Mouse (Mus musculus): Measurements from ENCODE around the gene Gpr37l1. TPM values are rescaled to one million over a fixed set of nuclear protein-coding genes. Genes with fewer than 3 reads are reported as not detected.
A peak's percentile ranks its signal among the peaks of the same experiment; 100 is the strongest.

The Gpr37l1 gene
- polyA plus RNA-seq, 2 experiments: 0.13 TPM; not detected in 1

DNA sequence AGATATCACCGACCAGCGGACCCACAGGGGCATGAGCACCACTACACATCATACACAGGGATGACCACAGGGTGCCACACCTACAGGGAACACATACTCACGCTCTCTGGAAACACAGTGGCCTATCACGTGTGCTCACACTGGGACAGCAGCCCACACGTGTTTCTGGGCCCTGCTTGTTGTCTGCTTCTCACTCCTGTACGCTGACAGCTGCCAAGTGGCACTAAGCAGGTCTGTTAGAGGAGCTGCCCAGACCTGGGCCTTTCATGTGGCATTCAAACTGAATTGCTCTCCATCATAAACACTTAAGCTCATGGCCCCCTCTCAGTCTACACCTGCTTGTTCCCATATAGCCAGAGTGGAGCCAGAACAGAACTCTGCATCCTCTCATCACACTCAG lies 11.2 kb downstream of the Gpr37l1 start:
- H3K27ac ChIP-seq (replicated peaks; ENCODE audit: low read depth, low read length): no peak overlapping the region
- H3K36me3 ChIP-seq (ENCODE audit: control insufficient read depth, insufficient read depth, low read length): peaks cover 24% of the 10 kb centered on the region
- ATAC-seq (ENCODE audit: low FRiP score, low read depth) (no peak), DNase-seq (ENCODE audit: low spot score) (no peak)
- peaks cover 16% of the 10 kb centered on the region for H3K4me1 ChIP-seq (ENCODE audit: control insufficient read depth, insufficient read depth, low read length)
- no peaks in the 10 kb centered on the region for H3K9me3 ChIP-seq (ENCODE audit: control insufficient read depth, low read length)
- TF ChIP-seq POLR2A (IDR thresholded peaks at IDR 0.05; ENCODE audit: borderline replicate concordance, extremely low read depth, insufficient read depth, insufficient read length): no peak
- H3K4me3 ChIP-seq (replicated peaks; ENCODE audit: low read length): no peak overlapping the region
- H3K4me2 ChIP-seq (replicated peaks; ENCODE audit: low read depth, low read length, severe bottlenecking): no peak overlapping the region
- no peaks in the 10 kb centered on the region for H3K27me3 ChIP-seq (ENCODE audit: control insufficient read depth, insufficient read depth, low read length)
- 86% methylated on average over 6 of the region's 6 CpGs for WGBS
- no peak overlapping the region for H3K9ac ChIP-seq (ENCODE audit: low read depth, low read length, severe bottlenecking)

DNA sequence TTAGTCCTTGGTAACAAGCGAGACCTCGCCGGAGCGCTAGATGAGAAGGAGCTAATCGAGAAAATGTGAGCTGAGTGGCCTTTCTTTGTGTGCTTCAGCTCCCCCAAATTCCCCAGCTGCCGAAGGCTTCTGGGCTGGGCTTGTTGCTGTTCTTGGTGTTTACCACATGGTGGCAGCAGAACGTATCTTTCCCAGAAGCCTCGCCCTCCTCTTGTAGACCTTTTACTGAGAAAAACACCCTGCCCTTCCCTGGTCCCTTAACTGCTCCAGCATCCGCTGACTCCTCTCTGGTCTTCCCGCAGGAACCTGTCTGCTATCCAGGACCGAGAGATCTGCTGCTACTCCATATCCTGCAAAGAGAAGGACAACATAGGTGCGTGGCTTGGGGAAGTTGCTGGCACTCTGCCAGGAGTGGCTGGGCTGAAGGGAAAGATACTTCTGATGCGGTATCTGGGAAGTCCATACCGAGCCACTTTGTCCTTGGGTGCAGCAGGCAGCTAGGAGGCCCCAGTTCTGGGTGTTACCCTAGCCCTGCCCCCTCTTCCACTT lies 13.0 kb downstream of the Gpr37l1 start:
- H3K9ac ChIP-seq (ENCODE audit: low read depth, low read length, severe bottlenecking): peak overlapping the region; percentile 52
- WGBS: 1% methylated on average over 14 of the region's 14 CpGs
- peak; percentile 85 for ATAC-seq (ENCODE audit: low FRiP score, low read depth)

DNA sequence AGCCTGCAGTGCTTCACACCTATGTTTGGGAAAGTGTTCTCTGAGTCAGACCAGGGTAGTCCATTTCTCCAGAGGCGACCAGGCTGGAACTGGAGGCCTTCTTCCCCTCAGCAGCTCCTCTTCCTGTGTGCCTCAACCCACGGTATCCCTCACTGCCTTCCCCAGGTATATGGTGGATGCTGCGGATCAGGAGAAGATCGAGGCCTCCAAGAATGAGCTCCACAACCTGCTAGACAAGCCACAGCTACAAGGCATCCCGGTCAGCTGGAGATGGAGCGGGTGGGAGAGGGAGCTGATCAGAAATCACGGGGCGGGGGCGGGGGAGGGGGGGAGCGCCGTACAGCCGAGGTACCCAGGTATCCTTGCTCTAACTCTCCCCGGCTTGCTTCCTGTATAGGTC lies 13.5 kb downstream of the Gpr37l1 start:
- TF ChIP-seq POLR2A (IDR thresholded peaks at IDR 0.05; ENCODE audit: borderline replicate concordance, extremely low read depth, insufficient read depth, insufficient read length): no peak
- H3K4me1 ChIP-seq (ENCODE audit: control insufficient read depth, insufficient read depth, low read length): peaks cover 17% of the 10 kb centered on the region
- ATAC-seq (ENCODE audit: low FRiP score, low read depth) (peak; percentile 41), DNase-seq (ENCODE audit: low spot score) (no peak)
- peak overlapping the region; percentile 86 for H3K27ac ChIP-seq (replicated peaks; ENCODE audit: low read depth, low read length)
- peak overlapping the region; percentile 45 for H3K4me2 ChIP-seq (replicated peaks; ENCODE audit: low read depth, low read length, severe bottlenecking)
- peaks cover 24% of the 10 kb centered on the region for H3K36me3 ChIP-seq (ENCODE audit: control insufficient read depth, insufficient read depth, low read length)
- H3K9ac ChIP-seq (ENCODE audit: low read depth, low read length, severe bottlenecking): peak overlapping the region; percentile 52
- H3K4me3 ChIP-seq (replicated peaks; ENCODE audit: low read length): peak overlapping the region; percentile 19; the same call in 1 of the 2 replicates
- 11% methylated on average over 11 of the region's 13 CpGs for WGBS
- no peaks in the 10 kb centered on the region for H3K9me3 ChIP-seq (ENCODE audit: control insufficient read depth, low read length)
- H3K27me3 ChIP-seq (ENCODE audit: control insufficient read depth, insufficient read depth, low read length): no peaks in the 10 kb centered on the region

More for the DNA sequence above, 13.0 kb downstream of the Gpr37l1 start:
- Histone ChIP-seq H3K4me3 (replicated peaks; ENCODE audit: low read length) (peak overlapping the region; percentile 19; the same call in 1 of the 2 replicates), H3K4me2 (replicated peaks; ENCODE audit: low read depth, low read length, severe bottlenecking) (peak overlapping the region; percentile 45), H3K9me3 (ENCODE audit: control insufficient read depth, low read length) (no peaks in the 10 kb centered on the region), H3K4me1 (ENCODE audit: control insufficient read depth, insufficient read depth, low read length) (peaks cover 16% of the 10 kb centered on the region), H3K27me3 (ENCODE audit: control insufficient read depth, insufficient read depth, low read length) (no peaks in the 10 kb centered on the region), H3K36me3 (ENCODE audit: control insufficient read depth, insufficient read depth, low read length) (peaks cover 24% of the 10 kb centered on the region), H3K27ac (replicated peaks; ENCODE audit: low read depth, low read length) (peak overlapping the region; percentile 86)
- no peak for TF ChIP-seq POLR2A (IDR thresholded peaks at IDR 0.05; ENCODE audit: borderline replicate concordance, extremely low read depth, insufficient read depth, insufficient read length)
- DNase-seq (ENCODE audit: low spot score): peak; percentile 94

DNA sequence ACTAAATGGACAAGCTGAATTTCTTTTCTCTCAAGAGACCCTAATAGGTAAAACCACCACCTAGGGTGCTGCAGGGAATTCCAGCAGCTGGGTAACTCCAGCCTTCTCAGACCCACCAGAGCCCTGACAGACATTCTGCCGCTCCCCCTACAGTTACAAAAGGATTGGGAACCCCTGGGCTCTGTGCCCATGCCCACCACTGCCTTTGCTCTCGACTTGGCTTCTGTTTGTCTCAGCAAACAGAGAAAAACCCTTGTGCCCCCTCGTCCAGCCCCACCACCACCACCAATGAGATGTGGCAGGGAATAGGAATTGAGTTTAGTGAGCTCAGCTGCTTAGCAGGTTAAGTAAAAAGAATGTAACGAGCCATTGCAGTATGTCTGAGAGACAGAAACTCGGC lies 18.5 kb downstream of the Gpr37l1 start:
- no peak for ATAC-seq (ENCODE audit: low FRiP score, low read depth)
- WGBS: 41% methylated on average over 5 of the region's 5 CpGs
- H3K9me3 ChIP-seq (ENCODE audit: control insufficient read depth, low read length): no peaks in the 10 kb centered on the region
- TF ChIP-seq POLR2A (IDR thresholded peaks at IDR 0.05; ENCODE audit: borderline replicate concordance, extremely low read depth, insufficient read depth, insufficient read length): no peak
- no peak overlapping the region for H3K4me3 ChIP-seq (replicated peaks; ENCODE audit: low read length)
- H3K4me1 ChIP-seq (ENCODE audit: control insufficient read depth, insufficient read depth, low read length): peaks cover 25% of the 10 kb centered on the region
- H3K4me2 ChIP-seq (replicated peaks; ENCODE audit: low read depth, low read length, severe bottlenecking): no peak overlapping the region
- no peak overlapping the region for H3K9ac ChIP-seq (ENCODE audit: low read depth, low read length, severe bottlenecking)
- peaks cover 6% of the 10 kb centered on the region; the same call in 1 of the 2 replicates for H3K36me3 ChIP-seq (ENCODE audit: control insufficient read depth, insufficient read depth, low read length)
- peaks cover 3% of the 10 kb centered on the region; the same call in 1 of the 2 replicates for H3K27me3 ChIP-seq (ENCODE audit: control insufficient read depth, insufficient read depth, low read length)
- no peak for DNase-seq (ENCODE audit: low spot score)
- no peak overlapping the region for H3K27ac ChIP-seq (replicated peaks; ENCODE audit: low read depth, low read length)

DNA sequence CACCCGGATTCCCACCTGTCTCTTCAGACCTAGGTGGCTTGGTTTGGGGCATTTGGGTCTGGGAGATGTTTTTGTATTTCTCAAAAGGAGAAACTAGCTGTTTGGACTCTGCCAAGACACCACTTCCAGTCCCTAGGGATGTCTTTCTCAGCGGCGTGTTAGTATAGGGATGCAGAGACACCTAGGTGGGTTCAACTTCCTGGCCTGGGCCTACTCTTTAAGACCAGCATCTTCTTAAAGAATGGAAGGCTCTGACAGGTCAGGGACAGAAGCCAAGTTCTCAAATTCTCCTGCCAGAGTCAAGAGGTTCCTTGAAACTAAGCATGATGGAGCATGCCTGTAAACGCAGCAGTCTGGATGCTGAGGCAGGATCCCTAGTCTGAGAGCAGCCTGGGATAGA lies 19.0 kb downstream of the Gpr37l1 start:
- no peak for DNase-seq (ENCODE audit: low spot score)

More for the DNA sequence above, 19.0 kb downstream of the Gpr37l1 start:
- no peak for ATAC-seq (ENCODE audit: low FRiP score, low read depth)
- Histone ChIP-seq H3K9ac (ENCODE audit: low read depth, low read length, severe bottlenecking) (peak overlapping the region; percentile 94; the same call in 1 of the 2 replicates), H3K4me1 (ENCODE audit: control insufficient read depth, insufficient read depth, low read length) (peaks cover 22% of the 10 kb centered on the region), H3K27me3 (ENCODE audit: control insufficient read depth, insufficient read depth, low read length) (peaks cover 3% of the 10 kb centered on the region; the same call in 1 of the 2 replicates), H3K4me3 (replicated peaks; ENCODE audit: low read length) (peak overlapping the region; percentile 98), H3K27ac (replicated peaks; ENCODE audit: low read depth, low read length) (no peak overlapping the region), H3K4me2 (replicated peaks; ENCODE audit: low read depth, low read length, severe bottlenecking) (peak overlapping the region; percentile 90), H3K36me3 (ENCODE audit: control insufficient read depth, insufficient read depth, low read length) (peaks cover 6% of the 10 kb centered on the region; the same call in 1 of the 2 replicates), H3K9me3 (ENCODE audit: control insufficient read depth, low read length) (no peaks in the 10 kb centered on the region)
- WGBS: 65% methylated on average over 4 of the region's 4 CpGs
- TF ChIP-seq POLR2A (IDR thresholded peaks at IDR 0.05; ENCODE audit: borderline replicate concordance, extremely low read depth, insufficient read depth, insufficient read length): no peak

Data from limb, embryonic 14.5 days (tissue).